Mouse (Mus musculus) 3134 (cell line): ENCODE data around the gene Fam222b.
"Not testable (repeated sequence)": the region's sequence is repeated elsewhere in the genome, so short reads cannot be mapped to it uniquely, and the experiment has no call there.

ENCODE experiments used
- DNase-seq: peaks from one replicate; pipeline ENCODE4 v3.0.0-alpha.2; 2011; ENCODE audit warnings: low spot score; ENCODE audit not compliant: insufficient read length; ENCODE audit errors: extremely low read depth

The Fam222b gene

GRCm38 (mm10) chr11:78094504-78095143 is at the start of gene Fam222b:
Gene Fam222b (plus strand): TSS chr11:78094660.
- DNase-seq: peak; percentile 89

GRCm38 (mm10) chr11:78044758-78045251 is 49.7 kb upstream of the Fam222b start:
- DNase-seq: peak; percentile 57

DNA sequence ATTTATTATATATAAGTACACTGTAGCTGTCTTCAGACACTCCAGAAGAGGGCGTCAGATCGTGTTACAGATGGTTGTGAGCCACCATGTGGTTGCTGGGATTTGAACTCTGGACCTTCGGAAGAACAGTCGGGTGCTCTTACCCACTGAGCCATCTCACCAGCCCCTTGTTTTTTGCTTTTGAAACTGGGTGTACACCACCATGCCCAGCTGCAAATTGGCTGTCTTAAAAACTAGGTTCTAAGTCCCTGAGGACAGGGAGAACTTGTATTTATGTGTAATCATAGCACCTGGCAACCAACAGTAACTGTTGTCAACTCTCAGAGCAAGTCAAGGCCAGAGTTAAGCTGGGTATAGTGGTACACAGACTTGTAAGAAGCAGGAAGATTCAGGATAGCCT is 45.8 kb upstream of the Fam222b start:
- DNase-seq: not testable (repeated sequence)

DNA sequence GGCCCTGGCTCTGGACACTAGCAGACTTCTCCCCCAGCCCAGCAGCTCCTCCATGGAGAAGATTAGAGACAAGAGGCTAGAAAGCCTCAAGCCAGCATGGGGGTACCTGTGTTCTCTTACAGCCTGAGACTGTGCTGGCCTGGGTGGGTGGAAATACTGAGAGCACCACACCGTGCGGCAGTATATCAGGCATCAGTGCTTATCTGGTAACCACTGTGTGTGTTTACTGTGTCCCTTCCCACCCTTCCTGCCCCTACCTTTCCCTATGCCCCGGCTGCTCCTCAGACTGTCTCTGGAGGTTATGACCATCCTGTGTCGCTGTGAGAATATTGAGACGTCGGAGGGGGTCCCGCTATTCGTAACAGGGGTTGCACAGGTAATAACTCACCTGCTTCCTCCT is 41.4 kb upstream of the Fam222b start:
- DNase-seq: no peak

DNA sequence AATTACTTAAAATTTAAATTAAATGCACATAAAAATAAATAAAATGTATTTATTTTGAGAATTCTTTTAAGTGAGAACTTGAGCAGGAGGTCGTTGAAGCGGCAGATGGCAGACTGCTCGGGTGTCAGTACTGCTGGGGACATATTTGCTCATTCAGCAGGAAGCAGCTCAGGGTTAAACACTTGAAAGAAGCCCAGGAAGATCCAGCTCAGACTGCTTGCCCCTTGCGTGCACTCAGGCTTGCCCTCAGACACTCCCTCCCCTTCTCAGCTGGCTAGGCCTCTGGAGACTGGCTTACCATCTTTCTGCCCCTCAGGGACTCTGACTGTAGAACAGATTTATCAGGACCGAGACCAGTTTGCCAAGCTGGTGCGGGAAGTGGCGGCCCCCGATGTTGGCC is 37.5 kb upstream of the Fam222b start:
- no peak for DNase-seq

GRCm38 (mm10) chr11:78059833-78060757 is 34.4 kb upstream of the Fam222b start:
- peak; percentile 36 for DNase-seq

DNA sequence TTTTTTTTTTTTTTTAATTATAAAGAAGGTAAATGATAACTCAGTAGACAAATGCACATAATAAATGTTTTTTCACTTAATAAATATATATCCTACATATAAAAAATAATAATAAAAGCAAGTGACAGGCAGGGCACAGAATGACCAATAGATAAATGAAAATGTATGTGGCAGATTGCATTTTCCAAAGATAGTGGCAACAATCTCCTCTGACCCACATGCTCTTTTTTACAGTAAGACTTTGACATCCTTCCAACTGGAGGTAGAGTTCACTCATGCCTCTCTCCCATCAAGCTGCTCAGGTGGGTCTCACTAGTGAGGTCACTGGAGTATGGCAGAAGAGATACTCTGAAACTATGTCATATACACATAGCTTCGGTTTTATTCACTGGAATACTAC is 31.9 kb upstream of the Fam222b start:
- no peak for DNase-seq

DNA sequence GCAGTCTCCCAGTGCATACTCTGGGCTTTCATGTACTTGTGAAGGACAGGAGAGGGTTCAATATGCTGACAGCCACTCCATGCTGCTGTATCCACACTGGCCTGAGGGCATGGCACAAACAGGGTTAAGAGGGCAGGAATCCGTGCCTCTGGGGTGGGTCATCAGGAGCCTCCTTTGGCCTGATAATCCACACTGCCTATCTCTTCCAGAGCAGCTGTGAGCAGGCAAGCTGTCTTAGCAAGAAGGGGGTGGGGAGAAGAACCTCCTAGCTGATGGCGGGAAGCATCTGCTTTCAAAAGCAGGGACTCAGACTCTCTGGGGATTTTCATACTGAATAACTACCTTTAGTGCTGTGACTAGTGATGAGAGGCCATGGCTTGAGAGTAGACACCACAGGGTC is 28.6 kb upstream of the Fam222b start:
- no peak for DNase-seq

GRCm38 (mm10) chr11:78066641-78067040 is 27.8 kb upstream of the Fam222b start:
- DNase-seq: no peak

DNA sequence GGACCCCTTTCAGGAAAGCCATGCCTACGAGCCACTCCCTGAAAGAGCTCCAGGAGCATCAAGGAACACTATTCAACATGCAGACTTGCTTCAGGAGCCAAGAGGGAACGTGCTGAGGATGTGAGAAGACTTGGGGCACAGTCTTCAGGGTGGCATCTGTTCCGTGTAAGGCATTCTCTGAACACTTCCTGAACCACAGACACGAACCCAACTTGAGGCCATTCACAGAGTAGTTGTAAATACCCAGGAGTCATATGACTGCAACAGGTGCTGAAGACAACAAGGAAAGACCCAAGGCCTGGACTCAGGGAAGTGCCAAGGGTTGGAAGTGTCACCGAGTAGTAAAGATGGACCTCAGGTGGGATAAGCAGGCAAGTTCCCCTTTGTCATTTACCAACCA is 26.9 kb upstream of the Fam222b start:
- DNase-seq: no peak

DNA sequence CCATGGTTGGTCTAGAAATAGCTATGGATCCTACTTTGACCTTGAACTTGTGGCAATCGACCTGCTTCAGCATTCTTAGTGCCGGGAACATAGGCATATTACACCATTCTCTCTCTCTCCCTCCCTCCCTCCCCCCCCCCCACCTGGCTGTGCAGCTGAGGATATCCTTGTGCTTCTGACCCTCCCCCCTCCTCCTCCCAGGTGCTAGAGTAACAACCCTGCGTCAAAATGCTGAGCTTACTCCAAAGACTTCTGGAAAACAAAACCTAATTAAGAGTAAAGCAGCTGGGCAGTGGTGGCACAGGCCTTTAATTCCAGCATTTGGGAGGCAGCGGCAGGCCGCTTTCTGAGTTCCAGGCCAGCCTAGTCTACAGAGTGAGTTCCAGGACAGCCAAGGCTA is 25.3 kb upstream of the Fam222b start:
- no peak for DNase-seq

GRCm38 (mm10) chr11:78069646-78070045 is 24.8 kb upstream of the Fam222b start:
- DNase-seq: no peak

GRCm38 (mm10) chr11:78071938-78072337 is 22.5 kb upstream of the Fam222b start:
- no peak for DNase-seq

- DNase-seq: no peak
These were observed 21.9 kb upstream of the Fam222b start for GRCm38 (mm10) chr11:78072425-78073130.

DNA sequence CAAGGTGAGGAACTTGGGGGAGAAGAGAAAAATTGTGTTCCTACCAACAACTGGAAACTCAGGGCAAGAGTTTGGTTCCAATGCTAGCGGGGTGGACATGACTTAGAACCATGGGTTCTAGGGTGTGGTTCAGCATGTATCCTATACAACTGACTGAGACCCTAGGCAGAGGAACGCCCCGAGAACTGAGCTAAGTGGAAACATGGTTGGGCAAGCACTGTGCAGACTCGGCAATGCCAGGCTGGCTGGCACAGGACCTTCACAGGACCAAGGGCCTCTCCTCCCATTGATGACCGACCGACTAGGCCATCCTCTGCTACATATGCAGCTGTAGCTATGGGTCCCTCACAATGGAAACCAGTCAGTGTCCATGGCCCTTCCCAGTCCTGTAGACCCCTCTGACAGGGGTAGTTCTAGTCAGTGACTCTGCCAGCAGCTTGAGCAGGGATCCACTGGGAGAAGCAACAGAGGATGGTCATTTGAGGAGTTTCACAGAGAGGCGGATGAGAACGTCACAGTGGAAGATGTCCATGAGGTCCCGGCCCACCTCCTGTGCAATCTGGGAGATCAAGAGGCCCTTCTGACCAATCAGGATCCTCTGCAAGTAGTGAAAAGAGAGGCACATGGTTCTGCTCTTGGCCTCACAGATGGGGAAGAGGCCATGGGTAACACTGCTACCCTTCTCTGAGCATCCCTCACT is 20.7 kb upstream of the Fam222b start:
- DNase-seq: no peak

DNA sequence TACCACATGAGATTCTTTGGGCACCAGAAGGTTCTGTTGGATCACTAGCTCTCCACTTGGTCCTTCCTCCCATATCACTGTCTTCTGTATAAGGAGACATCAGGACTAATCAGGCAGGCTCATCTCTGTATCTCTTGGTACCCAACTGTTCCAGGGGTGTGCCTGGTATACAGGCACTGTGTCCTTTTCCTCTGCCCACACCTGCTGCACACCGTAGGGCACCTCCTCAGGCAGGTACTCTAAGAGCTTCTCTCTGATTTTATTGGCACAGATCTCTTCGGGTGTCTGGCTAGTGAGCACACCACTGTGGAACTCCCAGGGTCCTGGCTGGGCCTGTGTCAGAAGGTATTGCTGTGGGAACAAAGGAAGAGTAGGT is 20.2 kb upstream of the Fam222b start:
- no peak for DNase-seq

- DNase-seq: no peak
These were observed 19.8 kb upstream of the Fam222b start for GRCm38 (mm10) chr11:78074666-78075065.

DNA sequence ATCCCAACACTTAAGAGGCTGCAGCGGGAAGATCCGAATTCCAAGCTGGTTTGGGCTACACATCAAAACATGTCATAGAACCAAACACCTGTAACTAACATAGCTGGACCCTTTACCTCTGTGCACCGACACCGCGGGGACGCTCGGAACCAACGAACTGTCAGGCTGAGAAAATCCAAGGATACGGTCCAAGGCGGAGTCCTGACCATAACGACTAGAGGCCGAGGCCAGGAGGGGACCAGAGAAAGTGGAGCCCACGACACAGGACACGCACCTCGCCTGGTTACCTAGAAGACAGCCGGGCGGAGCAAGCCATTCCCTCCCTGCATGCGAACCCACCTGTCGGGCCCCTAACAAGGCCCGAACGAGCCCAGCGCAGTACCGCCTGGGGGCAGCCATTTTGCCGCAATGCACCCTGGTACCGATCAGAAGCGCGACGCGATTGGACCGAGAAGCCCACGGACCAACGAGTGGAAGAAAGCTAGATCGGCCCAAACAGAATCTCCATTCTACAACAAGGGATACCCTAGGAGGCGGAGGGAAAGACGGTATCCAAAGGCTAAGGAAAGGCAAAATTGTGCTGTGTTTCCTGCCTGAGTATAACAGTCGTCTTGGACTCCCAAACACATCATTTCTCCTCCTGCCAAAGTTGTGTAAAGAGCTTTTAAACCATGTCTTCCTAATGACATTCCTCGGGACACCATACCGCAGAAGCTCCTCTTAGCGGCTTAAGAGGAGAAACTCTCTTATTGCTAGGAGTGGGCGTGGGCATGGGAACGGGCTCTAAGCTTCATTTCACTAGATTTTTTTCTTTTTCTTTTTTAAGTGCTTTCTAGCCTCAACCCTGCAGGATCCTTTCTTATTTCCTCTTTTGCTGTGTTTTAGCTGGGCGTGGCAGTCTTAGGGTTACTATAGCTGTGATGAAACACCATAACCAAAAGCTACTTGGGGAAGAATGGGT is 14.2 kb upstream of the Fam222b start, which contains the start of gene Eral1:
TSS of gene Eral1 (minus strand) at position 423 of the 961 bp plus-strand sequence.
- peak; percentile 79 for DNase-seq

DNA sequence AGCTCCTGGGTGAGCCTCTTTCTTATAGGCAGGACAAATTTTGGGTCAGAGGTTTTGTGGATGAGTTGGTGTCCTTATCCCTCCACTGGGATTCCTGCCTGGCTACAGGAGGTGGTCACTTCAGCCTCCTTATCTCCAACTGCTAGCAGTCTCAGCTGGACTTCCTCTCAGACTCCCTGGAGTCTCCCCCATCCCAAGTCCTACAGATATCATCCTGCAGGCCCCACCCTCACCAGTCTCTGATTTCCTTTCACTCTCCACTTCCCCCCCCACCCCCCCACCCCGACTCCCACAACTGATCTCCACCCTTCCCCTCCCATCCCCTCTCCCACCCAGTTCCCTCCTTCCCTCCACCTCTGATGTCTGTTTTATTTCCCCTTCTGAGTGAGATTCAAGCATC is 10.9 kb upstream of the Fam222b start:
- DNase-seq: no peak
